Mouse (Mus musculus) mouse trophoblast stem cell (cell line): ENCODE measurements around the gene Dab2.

ENCODE experiments used
- in situ Hi-C, 2 experiments: fragments of 300-500 bp; cut with MseI, MboI; formaldehyde crosslinking; loops; 2 replicates in 1 of 2; 3 replicates in 1 of 2; pipeline ENCODE4 v1.15.1; 2025

Gene Dab2

DNA sequence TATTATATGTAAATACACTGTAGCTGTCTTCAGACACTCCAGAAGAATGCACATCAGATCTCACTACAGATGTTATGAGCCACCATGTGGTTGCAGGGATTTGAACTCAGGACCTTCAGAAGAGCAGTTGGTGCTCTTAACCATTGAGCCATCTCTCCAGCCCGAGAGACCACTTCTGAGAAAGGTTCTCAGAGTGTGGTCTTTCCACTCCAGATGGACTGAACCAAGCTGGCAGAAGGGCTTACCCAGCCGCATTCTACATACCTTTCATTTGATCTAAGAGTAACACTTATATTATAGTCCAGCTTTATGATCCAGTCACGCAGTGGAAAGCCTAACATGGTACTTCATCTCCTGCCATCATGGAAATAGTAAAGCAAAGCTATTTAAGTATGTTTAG lies 92.3 kb downstream of the Dab2 start:
- in situ Hi-C loops: no loop called here

DNA sequence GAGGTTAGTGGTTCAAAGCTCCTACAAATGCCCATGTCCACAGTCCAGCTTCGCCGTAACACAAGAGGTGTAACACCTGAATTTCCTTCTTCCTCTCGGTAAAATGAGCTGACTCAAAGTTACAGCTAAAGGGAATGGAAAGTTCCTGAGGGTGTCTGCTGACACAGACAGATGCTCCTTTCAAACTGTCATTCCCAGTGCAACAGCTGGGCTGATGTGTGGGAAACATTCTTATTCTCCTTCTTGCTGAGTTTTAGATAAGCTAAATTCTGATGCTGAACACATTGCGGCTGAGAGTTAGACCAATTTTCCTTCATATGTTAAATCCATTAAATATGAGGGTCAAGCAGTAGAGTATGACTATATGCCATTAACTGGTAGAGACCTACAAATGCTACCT lies 94.0 kb downstream of the Dab2 start:
- in situ Hi-C loops: no loop called here

DNA sequence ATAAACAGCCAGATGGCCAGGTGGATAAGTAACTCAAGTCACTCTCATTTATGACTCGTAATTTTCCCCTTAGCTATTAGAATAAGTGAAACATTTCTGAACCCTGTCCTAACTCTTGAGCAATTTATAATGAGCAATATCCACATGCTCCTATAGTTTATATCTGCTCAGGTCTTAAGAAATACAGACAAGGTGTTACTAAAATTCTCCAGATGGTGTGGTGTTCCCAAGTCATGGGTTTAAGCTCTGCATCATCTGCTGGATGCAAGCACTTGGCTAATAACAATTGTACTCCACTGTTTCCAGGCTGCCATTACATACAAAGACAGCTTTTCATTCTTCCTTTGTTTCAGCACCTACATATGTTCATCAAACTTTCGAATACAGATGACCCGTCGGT lies 98.6 kb downstream of the Dab2 start:
- in situ Hi-C loops: no loop called here

DNA sequence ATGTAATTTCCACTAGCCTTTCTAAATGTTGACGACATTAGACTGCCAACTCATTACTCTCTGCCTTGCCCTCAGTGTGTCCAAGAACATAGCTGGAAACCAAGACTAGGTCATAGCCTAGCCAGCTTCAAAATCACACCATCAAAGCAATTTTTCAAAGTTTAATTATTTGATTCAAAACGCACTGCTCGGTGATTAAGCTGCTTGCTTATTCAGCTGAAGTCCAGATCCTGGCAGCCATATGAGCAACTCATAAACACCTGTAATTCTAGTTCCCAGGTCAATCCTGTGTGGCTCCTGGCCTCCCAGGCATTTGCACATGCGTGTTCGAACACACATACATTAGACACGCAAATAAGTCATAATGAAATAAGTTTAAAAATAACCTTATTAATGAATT lies 99.3 kb downstream of the Dab2 start:
- in situ Hi-C loops: no loop called here

DNA sequence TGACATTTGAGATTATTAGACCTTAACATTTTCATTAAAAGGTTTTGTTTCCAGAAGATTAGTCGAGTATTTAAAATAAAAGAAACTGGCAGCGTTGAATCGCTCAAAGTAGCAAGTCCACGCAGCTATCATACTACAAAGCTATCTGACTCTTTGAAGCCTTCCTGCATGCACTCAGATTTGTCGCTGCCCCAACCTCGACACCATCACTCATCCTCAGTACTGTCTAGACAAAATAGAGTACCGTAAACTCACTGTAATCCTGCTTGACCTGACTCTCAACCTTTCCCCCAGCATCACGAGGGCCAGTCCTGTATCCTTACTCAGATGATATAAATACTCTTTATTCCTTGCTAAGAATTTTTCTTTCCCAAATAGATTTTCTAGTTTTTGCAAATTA lies 100.5 kb downstream of the Dab2 start:
- in situ Hi-C loops: no loop called here

DNA sequence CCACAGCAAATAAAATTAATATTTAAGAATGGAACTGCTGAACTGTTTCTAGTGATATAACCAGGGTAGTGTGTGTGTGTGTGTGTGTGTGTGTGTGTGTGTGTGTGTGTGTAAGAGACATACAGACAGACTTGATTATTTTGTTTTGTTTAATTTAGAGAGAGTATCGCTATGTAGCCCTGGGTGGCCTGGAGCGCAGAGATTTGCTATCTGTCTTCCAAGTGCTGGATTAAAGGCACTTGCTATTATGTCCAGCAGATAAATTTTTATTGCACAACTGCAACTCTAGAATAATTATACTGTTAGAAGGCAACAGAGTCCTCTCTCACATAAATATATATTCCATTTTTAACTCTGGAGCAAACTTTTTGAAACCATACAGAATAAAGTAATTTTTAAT lies 102.8 kb downstream of the Dab2 start:
- in situ Hi-C loops: no loop called here

DNA sequence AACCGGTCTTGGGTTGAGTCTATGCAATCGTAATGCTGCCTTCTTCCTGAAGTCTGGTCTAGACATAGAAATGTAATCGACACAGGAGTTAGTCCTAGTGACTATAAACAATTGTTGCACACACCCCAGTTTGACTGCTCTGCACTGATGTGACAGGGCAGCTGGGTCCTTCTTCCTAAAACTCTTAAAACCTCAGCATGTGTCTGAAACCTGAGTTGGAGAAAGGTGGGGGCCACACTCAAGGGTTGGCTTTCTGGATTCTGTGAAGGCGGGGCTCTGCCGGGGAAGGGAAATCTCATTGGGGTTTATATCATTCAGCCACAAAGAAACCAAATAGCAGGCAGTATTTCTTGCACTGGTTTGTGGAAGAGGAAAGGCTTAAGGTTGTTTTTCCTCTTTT lies 104.6 kb downstream of the Dab2 start:
- in situ Hi-C loops: no loop called here

DNA sequence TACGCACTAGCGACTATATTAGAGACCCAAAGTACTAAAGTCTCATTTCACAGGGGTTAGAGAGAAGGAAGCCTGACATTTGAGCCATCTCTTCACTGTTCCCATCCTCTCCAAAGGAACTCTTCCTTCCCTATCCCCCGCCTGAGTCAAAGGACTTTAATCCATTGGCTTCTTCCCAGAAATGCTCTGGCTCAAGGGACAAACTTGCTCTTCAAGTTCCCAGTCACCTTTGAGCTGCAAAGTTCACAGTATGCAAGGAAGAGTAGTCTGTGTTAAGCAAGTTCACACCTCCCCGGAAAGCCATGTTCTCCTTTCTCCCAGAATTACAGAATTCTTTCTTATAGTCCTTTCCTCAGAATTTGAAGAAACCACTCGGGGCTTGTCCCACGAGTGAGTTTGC lies 107.2 kb downstream of the Dab2 start:
- in situ Hi-C loops: no loop called here

DNA sequence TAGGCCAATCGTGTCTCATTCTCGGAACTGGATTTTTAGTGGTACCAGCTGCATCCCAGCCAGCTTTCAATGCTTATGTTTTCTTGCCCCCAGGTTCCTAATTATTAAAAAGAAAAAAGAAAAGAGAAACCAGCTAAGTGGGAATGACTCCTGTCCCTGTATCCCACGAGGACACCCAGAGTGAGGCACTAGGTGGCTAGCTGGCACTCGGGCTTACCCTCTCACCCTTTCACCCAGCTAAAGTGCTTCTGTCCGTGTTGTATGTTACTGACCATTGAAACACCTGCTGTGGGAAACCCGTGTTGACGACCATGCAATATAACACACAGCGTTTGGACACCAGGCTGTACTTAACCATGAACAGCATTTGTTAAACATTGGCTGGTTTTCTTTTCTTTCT lies 109.4 kb downstream of the Dab2 start:
- in situ Hi-C loops: no loop called here

DNA sequence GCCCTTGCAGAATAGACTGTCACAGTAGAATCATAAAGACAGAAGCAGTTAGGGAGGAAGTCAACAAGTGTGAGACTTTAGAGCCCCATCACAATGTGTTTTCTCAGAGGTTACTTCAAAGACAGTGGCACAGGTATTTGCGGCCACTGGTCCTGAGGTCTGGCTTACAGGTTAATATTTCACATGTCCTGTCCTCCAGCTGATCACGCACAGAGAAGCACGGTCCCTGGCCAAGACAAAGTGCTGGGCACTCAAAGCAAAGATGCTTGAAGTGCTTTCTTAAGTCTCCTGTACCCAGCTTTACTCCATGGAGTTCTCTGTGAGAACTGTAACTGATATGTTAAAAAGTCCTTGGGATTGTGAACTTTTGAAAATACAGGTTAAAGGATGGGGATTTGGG lies 110.6 kb downstream of the Dab2 start:
- in situ Hi-C loops: no loop called here

DNA sequence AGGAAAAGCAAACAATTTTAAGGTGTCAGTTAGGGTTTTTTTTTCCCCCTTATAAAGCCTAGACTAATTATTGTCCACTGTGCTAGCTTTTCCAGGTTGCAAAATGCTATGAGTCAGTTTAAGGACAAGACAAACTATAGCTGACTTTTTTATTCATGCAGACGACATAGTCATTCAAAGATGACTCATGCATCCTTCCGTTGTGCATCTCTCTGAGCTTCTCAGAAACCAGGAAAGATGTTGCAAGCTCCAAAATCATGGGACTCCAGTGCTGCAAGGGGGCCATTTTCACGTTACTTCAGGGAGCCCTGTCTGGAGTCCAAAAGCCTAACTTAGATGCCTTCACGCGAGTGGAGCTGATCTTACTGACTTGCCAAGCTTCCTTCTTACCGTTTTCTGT lies 111.7 kb downstream of the Dab2 start:
- in situ Hi-C loops: no loop called here

DNA sequence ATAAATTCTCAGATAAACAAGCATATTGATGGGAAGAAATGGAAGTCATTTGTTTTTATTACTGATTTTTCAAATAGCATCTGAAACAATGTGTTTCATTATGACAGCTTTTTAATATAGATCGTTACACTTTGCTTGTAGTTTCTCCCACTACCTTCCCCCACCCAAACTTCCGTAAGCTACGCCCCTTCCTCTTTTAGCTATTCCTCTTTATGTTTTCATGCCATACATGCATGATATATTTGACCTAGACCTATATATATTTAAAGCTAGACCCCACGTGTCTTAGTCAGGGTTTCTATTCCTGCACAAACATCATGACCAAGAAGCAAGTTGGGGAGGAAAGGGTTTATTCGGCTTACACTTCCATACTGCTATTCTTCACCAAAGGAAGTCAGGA lies 115.7 kb downstream of the Dab2 start:
- in situ Hi-C loops: no loop called here

DNA sequence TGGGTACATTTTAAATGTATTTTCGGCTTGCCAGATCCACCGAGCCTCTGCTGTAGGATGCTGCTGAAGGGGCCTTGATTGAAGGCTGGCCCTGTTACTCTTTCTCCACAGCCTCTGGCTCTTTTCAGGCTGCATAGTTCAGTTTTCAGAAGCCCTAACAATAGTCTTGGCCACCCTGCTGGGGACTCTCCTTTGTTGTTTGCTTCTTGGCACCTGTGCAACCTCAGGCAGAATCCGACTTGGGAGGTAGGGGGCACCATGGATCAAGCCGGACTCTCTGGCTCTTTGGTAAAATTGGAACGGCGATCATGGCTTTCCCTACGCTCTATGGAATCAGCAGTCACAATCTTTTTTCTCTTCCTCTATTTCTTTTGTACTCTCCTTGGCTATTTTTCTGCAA lies 132.2 kb downstream of the Dab2 start:
- in situ Hi-C loops: loop anchor here in 1 of 2 experiments (10.0 kb wide), 1 partner anchor 197 kb away; no protein-coding TSS in a partner anchor

DNA sequence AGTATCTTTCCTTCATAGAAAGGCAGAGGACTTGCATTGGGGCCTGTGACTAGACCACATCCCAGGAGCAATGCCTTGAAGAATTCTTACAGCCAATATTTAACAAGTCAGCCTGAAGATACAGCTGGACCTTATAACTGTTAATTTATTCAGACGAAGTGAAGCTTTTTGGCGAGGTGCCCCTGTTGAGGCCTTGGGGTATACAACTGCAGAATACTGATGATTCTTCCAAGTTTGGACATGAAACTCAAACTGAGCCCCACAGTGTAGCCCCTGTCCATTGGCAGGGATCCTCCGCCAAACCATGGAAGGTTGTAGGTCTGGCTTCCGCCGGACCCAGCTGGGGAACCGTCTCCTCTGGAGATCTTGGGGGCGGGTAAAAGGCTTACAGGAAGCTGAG lies 132.8 kb downstream of the Dab2 start:
- in situ Hi-C loops: loop anchor here in 1 of 2 experiments (10.0 kb wide), 1 partner anchor 198 kb away; no protein-coding TSS in a partner anchor

DNA sequence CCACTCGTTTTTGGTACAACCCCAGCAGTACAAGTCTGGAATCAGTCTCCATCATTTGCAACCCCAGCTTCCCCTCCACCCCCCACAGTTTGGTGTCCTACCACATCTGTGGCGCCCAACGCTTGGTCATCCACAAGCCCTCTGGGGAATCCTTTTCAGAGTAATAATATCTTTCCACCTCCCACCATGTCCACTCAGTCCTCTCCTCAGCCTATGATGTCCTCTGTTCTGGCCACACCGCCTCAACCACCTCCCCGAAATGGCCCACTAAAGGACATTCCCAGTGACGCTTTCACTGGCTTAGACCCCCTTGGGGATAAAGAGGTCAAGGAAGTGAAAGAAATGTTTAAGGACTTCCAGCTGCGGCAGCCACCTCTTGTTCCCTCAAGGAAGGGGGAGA lies 135.7 kb downstream of the Dab2 start:
- in situ Hi-C loops: loop anchor here in 1 of 2 experiments (10.0 kb wide), 1 partner anchor 200 kb away; no protein-coding TSS in a partner anchor

DNA sequence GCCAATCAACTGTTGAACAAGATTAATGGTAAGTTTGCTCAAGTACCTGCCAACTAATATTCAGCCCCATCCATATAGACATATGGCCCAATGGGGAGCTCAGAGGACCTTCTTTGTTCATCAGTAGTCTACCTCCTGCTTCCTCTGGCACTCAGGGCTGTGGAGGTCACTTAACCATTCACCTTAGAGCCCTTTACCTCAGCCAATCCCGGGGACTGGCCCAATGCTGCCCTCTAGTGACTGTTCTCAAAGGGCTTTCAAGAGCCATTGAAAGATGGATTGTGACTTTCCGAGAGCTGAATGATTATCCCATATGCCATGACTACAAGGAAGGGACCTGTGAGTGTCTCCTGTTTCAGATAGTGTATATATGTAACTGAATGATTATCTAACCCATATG lies 136.2 kb downstream of the Dab2 start:
- in situ Hi-C loops: loop anchor here in 1 of 2 experiments (10.0 kb wide), 1 partner anchor 201 kb away; no protein-coding TSS in a partner anchor

DNA sequence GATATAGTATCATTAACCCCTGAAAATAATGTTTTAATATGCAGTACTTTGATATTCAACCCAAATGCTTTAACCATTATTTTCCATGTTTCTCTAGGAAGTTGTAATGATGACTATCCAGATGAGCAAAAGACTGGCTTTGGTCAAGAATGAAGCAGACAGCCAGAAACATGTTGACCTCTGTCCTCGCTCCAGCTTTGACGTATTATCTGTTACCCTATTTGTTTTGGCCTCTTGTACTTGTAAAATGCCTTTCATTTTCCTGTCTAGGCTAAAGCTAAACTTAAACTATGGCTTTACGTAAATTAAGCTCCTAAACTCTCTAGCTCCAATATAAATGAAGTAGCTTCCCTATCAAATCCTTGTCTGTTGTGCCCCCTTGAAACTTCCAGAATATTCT lies 139.1 kb downstream of the Dab2 start:
- in situ Hi-C loops: loop anchor here in 1 of 2 experiments (10.0 kb wide), 1 partner anchor 204 kb away; no protein-coding TSS in a partner anchor

DNA sequence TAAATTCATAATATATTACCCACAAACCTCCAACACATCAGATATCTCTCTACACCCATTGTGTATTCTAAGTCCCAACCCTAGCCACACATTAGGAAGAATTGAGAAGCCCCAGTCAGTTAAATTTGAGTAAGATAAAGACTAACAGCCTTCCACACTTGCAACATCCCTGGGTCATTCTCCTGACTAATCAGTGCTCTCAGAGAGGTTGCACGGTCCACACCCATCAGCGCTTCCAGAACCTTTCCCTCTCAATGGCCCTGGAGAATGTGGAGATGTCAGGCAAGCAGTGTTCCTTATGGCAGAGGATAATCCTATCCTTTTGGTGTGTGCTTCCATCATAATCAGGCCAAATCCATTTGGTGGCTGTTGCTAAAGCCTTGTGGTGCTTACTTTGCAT lies 144.9 kb downstream of the Dab2 start:
- in situ Hi-C loops: no loop called here

DNA sequence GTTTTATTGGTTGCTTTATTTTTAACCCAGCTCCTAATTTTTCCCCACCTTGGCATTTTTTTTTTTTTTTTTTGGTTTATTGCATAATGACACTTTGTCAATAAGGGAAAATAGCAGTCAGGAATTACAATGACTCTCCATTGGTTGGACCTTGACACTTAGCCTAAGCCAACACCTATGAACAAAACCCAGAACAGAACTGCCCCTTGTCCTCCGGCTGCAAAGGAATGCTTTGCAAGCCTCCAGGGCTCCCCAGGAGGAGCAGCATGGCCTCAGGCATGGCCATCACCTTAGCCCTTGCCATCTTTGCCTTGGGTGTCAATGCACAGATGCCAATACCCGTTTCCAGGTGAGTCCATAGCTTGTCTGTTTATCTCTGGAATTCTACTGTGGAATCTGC lies 145.5 kb downstream of the Dab2 start, which contains the start of gene C9:
TSS of gene C9 (plus strand) at position 193 of the 400 bp plus-strand sequence.
- in situ Hi-C loops: no loop called here

DNA sequence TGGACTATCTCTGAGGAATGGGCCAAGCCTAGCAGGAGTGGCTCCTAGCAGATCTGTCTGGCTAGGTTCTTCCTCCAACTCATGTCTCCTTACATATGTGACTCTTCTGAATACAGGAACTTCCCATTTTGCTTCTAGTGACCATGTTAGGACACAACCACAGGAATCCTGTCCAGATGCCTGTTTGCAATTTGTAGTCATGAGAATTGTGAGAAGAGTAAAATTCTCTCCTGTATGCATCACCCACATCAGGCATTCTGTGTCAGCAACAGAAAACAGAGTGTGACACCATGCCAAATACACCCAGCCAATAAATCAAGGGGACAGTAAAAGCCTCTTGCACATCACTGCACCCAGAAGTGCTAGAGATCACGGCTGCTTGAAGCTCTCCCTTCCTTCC lies 146.6 kb downstream of the Dab2 start:
- in situ Hi-C loops: no loop called here

DNA sequence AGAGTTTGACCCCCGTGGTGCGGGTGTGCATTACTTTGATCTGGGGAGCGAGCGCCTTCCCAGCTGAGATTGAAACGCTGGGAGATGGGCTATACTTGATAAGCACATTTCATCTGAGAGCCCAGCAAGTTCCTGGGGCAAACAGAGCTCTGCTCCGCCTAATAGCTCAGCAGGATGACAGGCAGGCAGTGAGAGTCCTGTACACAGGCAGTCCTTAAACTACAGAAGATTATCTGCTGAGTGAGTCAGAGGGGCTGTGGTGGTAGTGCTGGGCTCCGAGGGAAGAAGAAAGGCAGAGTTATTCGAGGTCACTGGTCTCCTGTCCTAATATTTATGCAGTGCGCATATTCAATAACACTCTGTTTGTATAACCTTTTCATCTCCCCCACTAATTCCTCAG lies 149.3 kb downstream of the Dab2 start:
- in situ Hi-C loops: no loop called here

DNA sequence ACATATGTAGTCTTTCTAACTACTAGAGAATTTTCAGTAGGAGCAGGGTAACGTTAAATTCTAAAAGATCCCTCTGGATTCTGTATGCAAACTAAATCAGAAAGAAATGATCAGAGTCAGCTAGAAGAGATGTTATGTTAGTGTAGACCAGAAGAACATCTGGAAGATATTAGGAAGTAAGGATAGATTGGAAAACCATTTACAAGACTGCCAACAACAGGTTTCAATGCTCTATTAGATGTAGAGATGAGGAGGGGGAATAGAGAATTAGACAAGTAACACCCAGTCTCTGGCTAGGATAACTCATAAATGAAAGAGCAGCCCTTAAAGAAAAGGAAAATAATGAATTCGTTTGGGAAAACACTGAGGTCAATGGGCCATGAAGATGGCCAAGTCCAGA lies 154.9 kb downstream of the Dab2 start:
- in situ Hi-C loops: no loop called here

DNA sequence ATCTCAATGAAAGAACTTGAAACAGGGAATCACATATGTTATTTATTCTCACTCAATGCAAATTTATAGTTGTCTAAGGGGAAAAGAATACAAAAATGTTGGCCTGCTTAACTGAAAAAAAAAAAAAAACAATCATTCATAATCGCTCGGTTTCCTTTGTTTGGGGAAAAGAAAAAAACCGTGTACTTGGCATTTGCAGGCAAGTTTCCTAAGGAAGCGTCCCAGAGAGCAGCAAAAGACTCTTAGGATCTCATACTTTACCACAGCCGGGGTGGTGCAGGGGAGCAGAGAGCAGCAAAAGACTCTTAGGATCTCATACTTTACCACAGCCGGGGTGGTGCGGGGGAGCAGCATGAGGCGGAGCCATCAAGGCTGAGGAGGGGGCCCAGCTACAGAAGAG lies 161.8 kb downstream of the Dab2 start:
- in situ Hi-C loops: no loop called here

DNA sequence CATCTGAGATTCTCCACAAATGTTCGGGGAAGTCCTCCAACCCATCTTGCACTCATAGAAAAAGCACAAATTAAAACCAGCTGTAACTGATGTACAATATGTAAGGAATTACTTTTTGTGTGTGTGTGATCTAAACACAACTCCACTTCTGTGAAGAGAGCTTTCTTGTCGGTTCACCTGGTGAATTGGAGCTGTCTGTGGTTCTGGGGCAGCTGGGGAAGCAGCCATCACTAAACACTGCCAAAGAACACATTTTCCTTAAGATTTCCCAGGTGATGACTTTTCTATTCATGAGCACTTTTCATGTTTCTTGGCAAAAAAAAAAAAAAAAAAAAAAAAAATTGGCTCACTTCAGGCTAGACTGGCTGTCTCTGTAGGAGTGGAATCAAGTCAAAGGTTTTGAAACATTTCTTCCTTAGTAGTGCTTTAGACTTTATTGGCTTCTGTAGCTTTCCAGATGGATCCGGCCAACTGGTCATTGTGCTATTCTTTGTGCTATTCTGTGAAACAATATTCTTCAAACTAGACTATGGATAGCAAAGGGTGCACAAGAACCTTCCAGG lies 163.9 kb downstream of the Dab2 start:
- in situ Hi-C loops: no loop called here
